Mouse (Mus musculus): Measurements from ENCODE around the gene Olfr577.

The Olfr577 gene

GRCm38 (mm10) chr7:102975843-102976242 is at the start of gene Olfr577:
Gene Olfr577 (minus strand): TSS chr7:102975943.
- no peak for DNase-seq (ENCODE audit: low read depth)

- no peak for DNase-seq (ENCODE audit: low read depth)
These were observed 13.5 kb upstream of the Olfr577 start, which contains the start of gene Olfr578 for GRCm38 (mm10) chr7:102989224-102989623. Gene Olfr578 (minus strand): TSS chr7:102989324.

GRCm38 (mm10) chr7:102974399-102974798 is 1.3 kb downstream of the Olfr577 start:
- DNase-seq (ENCODE audit: low read depth) = no peak

GRCm38 (mm10) chr7:102962360-102962759 is 13.4 kb downstream of the Olfr577 start, which contains the start of gene Olfr576:
Gene Olfr576 (plus strand): TSS chr7:102962660.
- no peak for DNase-seq (ENCODE audit: low read depth)

GRCm38 (mm10) chr7:102958593-102958992 is 17.1 kb downstream of the Olfr577 start, which contains the start of gene Olfr575:
Gene Olfr575 (minus strand): TSS chr7:102958775.
- DNase-seq (ENCODE audit: low read depth) = no peak

- DNase-seq (ENCODE audit: low read depth) = no peak
These were observed 17.6 kb downstream of the Olfr577 start for GRCm38 (mm10) chr7:102958137-102958536.

GRCm38 (mm10) chr7:102950732-102951131 is 25.0 kb downstream of the Olfr577 start:
- DNase-seq (ENCODE audit: low read depth) = no peak

- no peak for DNase-seq (ENCODE audit: low read depth)
These were observed 27.6 kb downstream of the Olfr577 start, which contains the start of gene Olfr574 for GRCm38 (mm10) chr7:102948167-102948566. Gene Olfr574 (plus strand): TSS chr7:102948467.

GRCm38 (mm10) chr7:102943417-102943816 is 32.3 kb downstream of the Olfr577 start:
- no peak for DNase-seq (ENCODE audit: low read depth)

GRCm38 (mm10) chr7:102942475-102942874 is 33.3 kb downstream of the Olfr577 start, which contains the start of gene Olfr573-ps1:
Gene Olfr573-ps1 (minus strand): TSS chr7:102942575.
- no peak for DNase-seq (ENCODE audit: low read depth)

- DNase-seq (ENCODE audit: low read depth) = no peak
These were observed 48.6 kb downstream of the Olfr577 start for GRCm38 (mm10) chr7:102927105-102927504.

- no peak for DNase-seq (ENCODE audit: low read depth)
These were observed 51.6 kb downstream of the Olfr577 start, which contains the start of gene Olfr572 for GRCm38 (mm10) chr7:102924109-102924508. Gene Olfr572 (plus strand): TSS chr7:102924409.
